Mouse (Mus musculus) lung, embryonic 16.5 days (tissue): Measurements from ENCODE around the gene Dclre1b. TPM values are rescaled to one million over a fixed set of nuclear protein-coding genes. Genes with fewer than 3 reads are reported as not detected.
"Not testable (repeated sequence)": the region's sequence is repeated elsewhere in the genome, so short reads cannot be mapped to it uniquely, and the experiment has no call there.

Experiments used
- ATAC-seq: fragments of 200-750 bp; cut with Nextera tagmentation; 2 replicates; pipeline ENCODE4 v1.8.0; 2017; ENCODE audit warnings: low read depth, mild to moderate bottlenecking, moderate library complexity
- H3K27ac ChIP-seq: fragments of 300-500 bp; sonication (generic); 2 replicates; pipeline ENCODE4 v1.5.1; 2014; ENCODE audit warnings: mild to moderate bottlenecking, control low read depth, low read length
- H3K27me3 ChIP-seq: fragments of 300-500 bp; sonication (generic); 2 replicates; pipeline ENCODE4 v1.6.1; 2014; ENCODE audit warnings: low read depth, low read length, mixed read lengths; ENCODE audit not compliant: control insufficient read depth, insufficient read depth
- H3K36me3 ChIP-seq: fragments of 300-500 bp; sonication (generic); 2 replicates; pipeline ENCODE4 v1.6.1; 2014; ENCODE audit warnings: low read length; ENCODE audit not compliant: control insufficient read depth, insufficient read depth
- H3K4me1 ChIP-seq: fragments of 300-500 bp; sonication (generic); replicated peaks from 2 replicates; pipeline ENCODE4 v1.6.1; 2014; ENCODE audit warnings: low read length, mixed read lengths; ENCODE audit not compliant: control insufficient read depth, insufficient read depth
- H3K4me2 ChIP-seq: fragments of 300-500 bp; sonication (generic); 2 replicates; pipeline ENCODE4 v1.6.1; 2014; ENCODE audit warnings: low read depth, low read length, control low read depth
- H3K4me3 ChIP-seq: fragments of 300-500 bp; sonication (generic); 2 replicates; pipeline ENCODE4 v1.5.1; 2014; ENCODE audit warnings: mild to moderate bottlenecking, low read length, control low read depth
- H3K9ac ChIP-seq: fragments of 300-500 bp; sonication (generic); 2 replicates; pipeline ENCODE4 v1.6.1; 2014; ENCODE audit warnings: low read length, control low read depth
- H3K9me3 ChIP-seq: fragments of 300-500 bp; sonication (generic); 2 replicates; pipeline ENCODE4 v1.6.1; 2016; ENCODE audit warnings: low read length; ENCODE audit not compliant: control insufficient read depth
- WGBS: fragments of 180-500 bp; shearing (Covaris S2); extraction: QIAGEN DNeasy Blood & Tissue Kit; methylation state at CpG from one replicate; pipeline ENCODE4 v1.1.7; 2014; 5-methylcytosine and 5-hydroxymethylcytosine counted together
- polyA plus RNA-seq: library from polyadenylated mRNA; unstranded; fragments of >200 nt; fragmentation: Nextera tagmentation; extraction: Ambion mirVana; gene quantifications from 2 replicates; pipeline ENCODE4 v1.2.1, GENCODE M21; 2015

Gene Dclre1b
- polyA plus RNA-seq, 1 experiment from 2014 or later: 23.4 TPM

GRCm38 (mm10) chr3:103840946-103841345, 31.7 kb upstream of the Dclre1b start:
- not testable (repeated sequence) for H3K9ac ChIP-seq, H3K27me3 ChIP-seq, H3K4me3 ChIP-seq, H3K27ac ChIP-seq, H3K36me3 ChIP-seq, H3K4me2 ChIP-seq, ATAC-seq, H3K4me1 ChIP-seq, H3K9me3 ChIP-seq
- 93% methylated on average over 7 of the region's 7 CpGs for WGBS

DNA sequence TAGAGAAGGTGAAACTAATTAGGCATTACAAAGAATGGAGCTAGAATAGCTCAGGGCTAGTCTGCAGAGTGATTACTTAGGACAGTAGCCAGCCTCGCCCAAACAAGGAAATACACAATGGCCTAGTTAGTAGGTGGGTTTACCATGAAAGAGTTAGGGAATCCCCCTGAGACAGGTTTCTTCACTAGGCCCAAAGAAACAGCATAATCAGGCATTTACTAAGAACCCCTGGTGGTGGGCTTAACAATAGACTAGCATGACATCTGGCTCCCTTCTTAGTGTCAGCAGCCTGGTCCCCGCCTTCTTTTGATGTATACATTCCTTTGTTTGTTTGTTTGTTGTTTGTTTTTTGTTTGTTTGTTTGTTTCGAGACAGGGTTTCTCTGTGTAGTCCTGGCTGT, 31.0 kb upstream of the Dclre1b start:
- H3K9ac ChIP-seq, ATAC-seq, H3K4me1 ChIP-seq, H3K36me3 ChIP-seq, H3K9me3 ChIP-seq, H3K27me3 ChIP-seq, H3K4me2 ChIP-seq, H3K4me3 ChIP-seq, H3K27ac ChIP-seq: not testable (repeated sequence)
- WGBS: 83% methylated on average over 3 of the region's 3 CpGs

- WGBS: 88% methylated on average over 6 of the region's 6 CpGs
- Histone ChIP-seq H3K36me3 (no peaks in the 10 kb centered on the region), H3K27ac (no peak overlapping the region), H3K27me3 (no peaks in the 10 kb centered on the region), H3K9ac (no peak overlapping the region), H3K4me2 (no peak overlapping the region), H3K4me1 (no peaks in the 10 kb centered on the region), H3K9me3 (no peaks in the 10 kb centered on the region), H3K4me3 (no peak overlapping the region)
- ATAC-seq: no peak
These were observed 30.5 kb upstream of the Dclre1b start for GRCm38 (mm10) chr3:103839711-103840110.

- Histone ChIP-seq H3K36me3 (no peaks in the 10 kb centered on the region), H3K9ac (no peak overlapping the region), H3K9me3 (no peaks in the 10 kb centered on the region), H3K4me3 (no peak overlapping the region), H3K4me1 (no peaks in the 10 kb centered on the region), H3K4me2 (no peak overlapping the region), H3K27ac (no peak overlapping the region), H3K27me3 (no peaks in the 10 kb centered on the region)
- 89% methylated on average over 5 of the region's 5 CpGs for WGBS
- ATAC-seq: no peak
These were observed 27.2 kb upstream of the Dclre1b start for GRCm38 (mm10) chr3:103836453-103836852.

- no peaks in the 10 kb centered on the region for H3K27me3 ChIP-seq
- H3K9ac ChIP-seq: no peak overlapping the region
- no peaks in the 10 kb centered on the region for H3K4me1 ChIP-seq
- no peaks in the 10 kb centered on the region for H3K36me3 ChIP-seq
- no peak overlapping the region for H3K4me2 ChIP-seq
- no peak for ATAC-seq
- WGBS: 66% methylated on average over 10 of the region's 10 CpGs
- H3K9me3 ChIP-seq: no peaks in the 10 kb centered on the region
- H3K27ac ChIP-seq: no peak overlapping the region
- H3K4me3 ChIP-seq: no peak overlapping the region
These were observed 26.7 kb upstream of the Dclre1b start for GRCm38 (mm10) chr3:103835951-103836310.

- Histone ChIP-seq H3K4me2 (no peak overlapping the region), H3K36me3 (no peaks in the 10 kb centered on the region), H3K4me1 (no peaks in the 10 kb centered on the region), H3K4me3 (no peak overlapping the region), H3K27ac (no peak overlapping the region), H3K9ac (no peak overlapping the region), H3K9me3 (no peaks in the 10 kb centered on the region), H3K27me3 (no peaks in the 10 kb centered on the region)
- 75% methylated on average over 6 of the region's 6 CpGs for WGBS
- no peak for ATAC-seq
These were observed 26.2 kb upstream of the Dclre1b start for GRCm38 (mm10) chr3:103835272-103835950.

- H3K4me2 ChIP-seq: no peak overlapping the region
- no peak for ATAC-seq
- no peak overlapping the region for H3K27ac ChIP-seq
- no peaks in the 10 kb centered on the region for H3K27me3 ChIP-seq
- no peaks in the 10 kb centered on the region for H3K4me1 ChIP-seq
- H3K9me3 ChIP-seq: no peaks in the 10 kb centered on the region
- H3K9ac ChIP-seq: no peak overlapping the region
- 85% methylated on average over 2 of the region's 2 CpGs for WGBS
- no peaks in the 10 kb centered on the region for H3K36me3 ChIP-seq
- no peak overlapping the region for H3K4me3 ChIP-seq
These were observed 24.8 kb upstream of the Dclre1b start for GRCm38 (mm10) chr3:103834001-103834400.

GRCm38 (mm10) chr3:103832426-103832825, 23.2 kb upstream of the Dclre1b start, which contains the start of gene Bcl2l15:
Gene Bcl2l15 (plus strand): TSS chr3:103832601.
- Histone ChIP-seq H3K4me1 (no peaks in the 10 kb centered on the region), H3K9me3 (no peaks in the 10 kb centered on the region), H3K27me3 (no peaks in the 10 kb centered on the region), H3K9ac (no peak within 1 kb of the TSS), H3K4me2 (no peak within 1 kb of the TSS), H3K36me3 (no peaks in the 10 kb centered on the region), H3K4me3 (no peak within 1 kb of the TSS), H3K27ac (no peak within 1 kb of the TSS)
- ATAC-seq: no peak

DNA sequence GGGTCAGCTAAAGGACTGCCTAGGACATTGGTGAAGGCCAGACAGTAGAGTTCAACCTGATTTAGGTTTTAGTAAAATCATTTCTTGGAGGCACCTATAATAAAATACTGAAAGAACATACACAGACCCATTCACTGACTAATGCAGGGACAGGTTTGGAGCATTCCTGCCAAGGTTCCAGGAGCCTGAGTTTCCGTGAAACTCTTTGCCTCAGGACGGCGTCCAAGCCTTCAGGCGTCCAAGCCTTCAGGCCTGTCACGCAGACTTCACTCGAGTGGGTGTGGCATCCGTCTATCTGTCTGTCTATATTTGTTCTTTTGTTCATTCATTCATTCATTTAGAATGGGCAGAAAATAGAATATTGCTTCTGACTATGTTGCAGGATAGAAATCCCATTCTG, 21.9 kb upstream of the Dclre1b start:
- WGBS: 76% methylated on average over 7 of the region's 7 CpGs
- H3K27ac ChIP-seq: no peak overlapping the region

DNA sequence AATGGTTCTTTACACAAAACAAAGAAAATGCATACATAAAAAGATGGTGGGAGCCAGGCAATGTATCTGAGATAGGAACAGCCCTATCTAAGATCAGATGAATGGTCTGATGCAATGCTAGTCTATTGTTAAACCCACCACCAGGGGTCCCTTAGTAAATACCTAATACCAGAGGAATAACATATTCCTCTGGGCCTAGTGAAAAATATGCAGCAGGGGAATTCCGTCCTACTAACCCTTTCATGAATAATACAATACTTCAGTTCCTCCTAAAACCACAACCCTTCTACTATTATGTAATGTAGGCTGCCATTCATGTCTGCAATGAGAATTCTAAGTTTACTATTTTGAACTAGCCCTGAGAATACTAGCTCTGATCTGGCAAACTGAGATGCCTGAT, 21.4 kb upstream of the Dclre1b start:
- H3K4me1 ChIP-seq, H3K9me3 ChIP-seq, H3K27ac ChIP-seq, ATAC-seq, H3K27me3 ChIP-seq, H3K36me3 ChIP-seq, H3K9ac ChIP-seq, H3K4me2 ChIP-seq, H3K4me3 ChIP-seq: not testable (repeated sequence)
- WGBS: 50% methylated on average over 1 of the region's 1 CpGs

More for the DNA sequence above, 21.9 kb upstream of the Dclre1b start:
- no peaks in the 10 kb centered on the region for H3K4me1 ChIP-seq
- no peak for ATAC-seq
- H3K4me2 ChIP-seq: no peak overlapping the region
- H3K9ac ChIP-seq: no peak overlapping the region
- H3K27me3 ChIP-seq: no peaks in the 10 kb centered on the region
- no peaks in the 10 kb centered on the region for H3K36me3 ChIP-seq
- H3K9me3 ChIP-seq: no peaks in the 10 kb centered on the region
- H3K4me3 ChIP-seq: no peak overlapping the region
